Mouse (Mus musculus) small intestine, adult 2 months (tissue): ENCODE measurements at regions not wholly inside any gene's neighbourhood (a gene's known extent, or its start where the extent isn't known, plus 50 kb on each side); places are given as distances from the start of the nearest gene placed in this dataset.

Source experiments
- H3K27ac ChIP-seq: fragments of 200-500 bp; 2 replicates; pipeline ENCODE4 v1.5.1; 2012; ENCODE audit warnings: low read depth, low read length, control low read depth, inconsistent platforms; ENCODE audit not compliant: insufficient read depth
- H3K27me3 ChIP-seq: fragments of 200-500 bp; 2 replicates; pipeline ENCODE4 v1.6.1; 2012; ENCODE audit warnings: mild to moderate bottlenecking, moderate library complexity, low read length, inconsistent platforms; ENCODE audit not compliant: control insufficient read depth, insufficient read depth
- H3K36me3 ChIP-seq: fragments of 200-500 bp; 2 replicates; pipeline ENCODE4 v1.6.1; 2012; ENCODE audit warnings: mild to moderate bottlenecking, low read length, control low read depth, inconsistent platforms; ENCODE audit not compliant: control insufficient read depth, insufficient read depth
- H3K4me1 ChIP-seq: fragments of 200-500 bp; 2 replicates; pipeline ENCODE4 v1.6.1; 2012; ENCODE audit warnings: low read length, inconsistent platforms, mixed read lengths; ENCODE audit not compliant: control insufficient read depth, insufficient read depth, insufficient read length
- H3K4me3 ChIP-seq: fragments of 200-500 bp; 2 replicates; pipeline ENCODE4 v1.5.1; 2012; ENCODE audit warnings: low read depth, mild to moderate bottlenecking, control low read depth, inconsistent platforms, low read length, moderate library complexity
- CTCF ChIP-seq: fragments of 200-500 bp; IDR thresholded peaks from 2 replicates; pipeline ENCODE4 v1.5.1; 2012; ENCODE audit warnings: low read depth, mild to moderate bottlenecking, control low read depth, inconsistent platforms, low read length, moderate library complexity, mixed read lengths; ENCODE audit not compliant: insufficient replicate concordance, insufficient read length; ENCODE audit errors: extremely low read depth
- POLR2A ChIP-seq: fragments of 200-500 bp; IDR thresholded peaks from 2 replicates; pipeline ENCODE4 v1.6.1; 2012; ENCODE audit warnings: low read depth, mild to moderate bottlenecking, control low read depth, inconsistent platforms, low read length, moderate library complexity
- WGBS: fragments of 180-500 bp; shearing (Covaris S2); methylation state at CpG from one replicate; pipeline ENCODE4 v1.1.7; 2018; 5-methylcytosine and 5-hydroxymethylcytosine counted together

DNA sequence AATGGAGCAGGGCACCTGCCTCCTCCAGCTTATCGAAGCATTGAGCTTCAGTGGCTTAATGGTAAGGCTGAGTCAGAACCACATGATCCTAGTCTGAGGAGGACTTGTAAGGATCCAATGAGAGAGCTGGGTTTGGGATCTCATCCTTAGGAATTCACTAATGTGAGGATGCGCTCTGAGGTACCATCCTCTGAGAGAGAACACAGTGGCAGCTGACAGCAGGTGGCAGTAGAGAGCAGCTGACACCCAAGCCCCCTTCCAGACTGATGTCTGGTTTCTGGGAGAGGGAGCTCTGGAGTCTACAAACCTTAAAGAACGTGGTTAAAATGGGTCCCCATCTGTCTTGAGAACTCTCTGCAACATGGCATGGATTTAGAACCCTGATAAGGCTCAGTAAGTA lies 137.8 kb downstream of the B3glct start:
- peaks cover 11% of the 10 kb centered on the region; the same call in 1 of the 2 replicates for H3K4me1 ChIP-seq
- H3K4me3 ChIP-seq: no peak overlapping the region
- no peak overlapping the region for H3K27ac ChIP-seq
- no peaks in the 10 kb centered on the region for H3K36me3 ChIP-seq
- no peak for TF ChIP-seq POLR2A
- peak; percentile 90; the same call in 1 of the 2 replicates for TF ChIP-seq CTCF
- WGBS: 30% methylated on average over 3 of the region's 3 CpGs
- H3K27me3 ChIP-seq: no peaks in the 10 kb centered on the region

DNA sequence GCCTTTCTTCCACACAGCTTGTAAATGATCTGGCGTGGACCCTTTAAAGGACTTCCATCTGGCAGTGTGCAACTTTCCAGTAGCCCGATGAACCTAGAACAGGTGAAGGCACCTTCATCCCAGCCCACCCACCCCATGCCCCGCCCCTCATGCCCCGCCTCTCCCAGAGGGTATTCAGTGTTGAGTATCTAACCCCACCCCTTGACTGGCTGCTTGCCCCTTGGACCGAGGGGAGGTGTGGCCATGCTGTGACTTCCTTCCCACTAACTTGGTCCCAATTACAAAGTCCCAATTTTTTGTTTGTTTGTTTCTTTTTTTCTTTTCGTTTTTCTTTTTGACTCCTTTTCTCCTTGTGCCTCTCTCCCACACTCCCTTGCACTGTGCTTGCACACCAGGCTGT lies 140.8 kb downstream of the B3glct start:
- no peak for TF ChIP-seq CTCF
- TF ChIP-seq POLR2A: no peak
- H3K36me3 ChIP-seq: no peaks in the 10 kb centered on the region
- peaks cover 11% of the 10 kb centered on the region; the same call in 1 of the 2 replicates for H3K4me1 ChIP-seq
- H3K27me3 ChIP-seq: no peaks in the 10 kb centered on the region
- no peak overlapping the region; the same call in 1 of the 2 replicates for H3K27ac ChIP-seq
- H3K4me3 ChIP-seq: no peak overlapping the region; the same call in 1 of the 2 replicates
- WGBS: 18% methylated on average over 6 of the region's 6 CpGs

DNA sequence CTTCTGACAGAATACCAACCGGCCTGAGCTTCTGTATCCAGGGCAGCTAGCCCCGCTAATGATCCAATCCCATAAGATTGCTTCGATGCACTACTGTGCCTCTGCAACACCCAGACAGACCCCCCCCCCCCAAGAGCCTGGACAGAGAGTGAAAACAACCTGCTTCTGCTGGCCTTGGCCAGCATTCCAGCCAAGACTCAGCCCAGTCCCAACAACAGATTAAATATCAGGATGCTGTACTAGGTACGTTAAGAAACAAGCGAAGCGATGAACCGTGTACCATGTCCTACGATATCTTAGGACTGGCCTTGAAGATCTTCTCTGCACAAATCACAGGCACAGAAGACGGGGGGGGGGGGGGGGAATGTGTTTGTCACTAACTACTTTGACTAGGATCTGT lies 145.8 kb downstream of the B3glct start:
- Histone ChIP-seq H3K36me3 (no peaks in the 10 kb centered on the region), H3K4me1 (peaks cover 7% of the 10 kb centered on the region; the same call in 1 of the 2 replicates), H3K27ac (no peak overlapping the region), H3K4me3 (no peak overlapping the region), H3K27me3 (no peaks in the 10 kb centered on the region)
- 90% methylated on average over 9 of the region's 9 CpGs for WGBS
- no peak for TF ChIP-seq POLR2A
- TF ChIP-seq CTCF: no peak

DNA sequence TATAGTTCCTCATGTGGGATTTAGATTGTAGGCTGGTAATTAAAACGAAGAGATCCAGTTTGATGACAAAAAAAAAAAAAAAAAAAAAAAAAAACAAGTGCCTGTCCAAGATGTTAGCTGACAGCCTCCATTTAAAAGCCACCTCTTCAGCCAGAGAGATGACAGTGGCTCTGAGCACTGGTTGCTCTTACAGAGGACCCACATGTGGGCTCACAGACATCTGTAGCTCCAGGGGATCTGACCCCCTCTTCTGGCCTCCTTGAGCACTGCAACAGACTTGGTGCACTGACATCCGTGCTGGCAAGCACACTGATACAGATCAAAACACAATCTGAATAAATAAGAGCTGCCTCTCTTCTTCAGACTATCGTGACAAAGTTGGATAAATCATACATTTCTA lies 149.6 kb downstream of the B3glct start:
- Histone ChIP-seq H3K27ac (no peak overlapping the region), H3K36me3 (no peaks in the 10 kb centered on the region), H3K27me3 (no peaks in the 10 kb centered on the region; the same call in 1 of the 2 replicates), H3K4me3 (no peak overlapping the region), H3K4me1 (0 out of 2 replicates have a peak, but pooled peaks cover 2% of the 10 kb centered on the region)
- TF ChIP-seq CTCF (no peak), POLR2A (no peak)
- WGBS: 37% methylated on average over 3 of the region's 3 CpGs

DNA sequence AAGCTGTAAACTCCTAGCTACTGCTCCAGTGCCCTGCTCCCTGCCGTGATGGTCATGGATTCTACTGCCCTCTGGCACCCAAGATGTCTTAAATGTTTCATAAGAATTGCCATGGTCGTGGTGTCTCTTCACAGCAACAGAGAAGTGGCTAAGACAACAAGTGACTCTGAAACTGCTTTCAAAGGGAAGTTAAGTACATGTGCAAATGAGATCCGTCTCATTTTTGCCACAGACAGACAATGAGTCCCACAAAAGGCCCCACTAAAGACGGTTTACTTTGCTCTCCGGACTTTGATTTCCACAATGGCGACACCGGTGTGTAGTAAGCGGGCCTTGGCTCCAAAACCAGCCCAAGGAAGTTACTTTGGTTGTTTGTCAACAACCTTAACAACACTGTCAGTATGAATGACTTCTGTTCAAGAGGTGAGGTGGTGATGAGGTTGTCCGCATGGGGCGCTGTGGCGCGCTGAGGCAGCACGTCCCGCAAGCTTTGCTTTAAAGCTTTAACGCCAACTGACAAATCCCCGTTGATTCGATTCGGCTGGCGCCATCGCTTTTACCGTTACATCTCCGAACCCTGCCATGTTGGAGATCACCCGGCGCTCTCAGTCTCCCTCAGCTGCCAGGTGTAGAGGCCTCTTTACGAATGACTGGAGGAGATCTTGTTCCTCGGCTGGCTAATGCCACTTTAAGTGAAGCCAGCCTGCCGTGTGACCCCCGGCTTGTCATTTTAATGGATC lies 153.3 kb downstream of the B3glct start:
- TF ChIP-seq POLR2A: no peak
- peak; percentile 86 for TF ChIP-seq CTCF
- Histone ChIP-seq H3K36me3 (no peaks in the 10 kb centered on the region), H3K27me3 (no peaks in the 10 kb centered on the region; the same call in 1 of the 2 replicates), H3K4me1 (no peaks in the 10 kb centered on the region), H3K27ac (no peak overlapping the region), H3K4me3 (peak overlapping the region; percentile 46)
- 7% methylated on average over 28 of the region's 28 CpGs for WGBS

DNA sequence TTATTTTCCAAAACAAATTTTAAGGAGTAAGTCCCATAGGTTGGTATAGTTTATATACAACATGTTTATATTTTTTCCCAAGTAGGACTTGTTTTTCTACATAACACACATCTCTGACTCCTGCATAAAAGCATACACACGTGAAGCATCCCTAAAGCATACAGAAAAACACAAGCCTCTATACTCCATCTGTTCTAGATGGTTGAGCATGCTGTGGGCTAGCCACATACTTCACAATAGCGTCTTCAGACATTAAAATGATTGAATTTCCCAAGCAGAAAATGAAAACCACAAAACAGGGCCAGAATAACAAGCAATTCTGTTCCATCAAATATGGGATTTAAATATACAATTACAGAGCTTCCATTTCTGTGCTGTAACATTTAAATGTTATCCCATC lies 159.3 kb downstream of the B3glct start:
- H3K4me3 ChIP-seq: no peak overlapping the region
- WGBS: 85% methylated on average over 2 of the region's 2 CpGs

DNA sequence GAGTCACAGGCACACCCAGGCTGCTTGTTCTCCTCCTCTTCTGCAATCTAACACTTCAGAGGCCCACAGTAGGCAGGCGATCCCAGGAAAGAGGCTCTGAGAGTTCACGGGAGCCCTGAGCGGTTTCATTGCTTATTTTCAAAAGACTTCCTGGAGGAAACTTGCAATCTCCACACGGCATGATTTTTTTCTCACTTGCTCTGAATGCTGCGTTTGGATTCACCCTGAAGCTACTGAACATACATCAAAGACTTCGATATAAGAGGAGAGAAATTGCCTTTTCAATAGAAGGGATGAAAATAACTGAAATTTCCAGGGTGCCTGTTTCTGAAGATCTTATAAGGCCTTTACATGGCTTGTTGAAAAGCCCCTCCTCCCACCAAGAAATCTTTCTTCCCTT lies 164.5 kb downstream of the B3glct start:
- Histone ChIP-seq H3K4me3 (no peak overlapping the region), H3K4me1 (peaks cover 14% of the 10 kb centered on the region; the same call in 1 of the 2 replicates), H3K36me3 (no peaks in the 10 kb centered on the region), H3K27ac (no peak overlapping the region), H3K27me3 (no peaks in the 10 kb centered on the region)
- 34% methylated on average over 6 of the region's 6 CpGs for WGBS
- TF ChIP-seq CTCF: no peak

More for the DNA sequence above, 159.3 kb downstream of the B3glct start:
- H3K36me3 ChIP-seq: no peaks in the 10 kb centered on the region
- H3K27me3 ChIP-seq: no peaks in the 10 kb centered on the region
- peaks cover 6% of the 10 kb centered on the region; the same call in 1 of the 2 replicates for H3K4me1 ChIP-seq
- H3K27ac ChIP-seq: no peak overlapping the region
- TF ChIP-seq CTCF: no peak
